Mouse (Mus musculus): ENCODE results near the gene Il16.

The Il16 gene

DNA sequence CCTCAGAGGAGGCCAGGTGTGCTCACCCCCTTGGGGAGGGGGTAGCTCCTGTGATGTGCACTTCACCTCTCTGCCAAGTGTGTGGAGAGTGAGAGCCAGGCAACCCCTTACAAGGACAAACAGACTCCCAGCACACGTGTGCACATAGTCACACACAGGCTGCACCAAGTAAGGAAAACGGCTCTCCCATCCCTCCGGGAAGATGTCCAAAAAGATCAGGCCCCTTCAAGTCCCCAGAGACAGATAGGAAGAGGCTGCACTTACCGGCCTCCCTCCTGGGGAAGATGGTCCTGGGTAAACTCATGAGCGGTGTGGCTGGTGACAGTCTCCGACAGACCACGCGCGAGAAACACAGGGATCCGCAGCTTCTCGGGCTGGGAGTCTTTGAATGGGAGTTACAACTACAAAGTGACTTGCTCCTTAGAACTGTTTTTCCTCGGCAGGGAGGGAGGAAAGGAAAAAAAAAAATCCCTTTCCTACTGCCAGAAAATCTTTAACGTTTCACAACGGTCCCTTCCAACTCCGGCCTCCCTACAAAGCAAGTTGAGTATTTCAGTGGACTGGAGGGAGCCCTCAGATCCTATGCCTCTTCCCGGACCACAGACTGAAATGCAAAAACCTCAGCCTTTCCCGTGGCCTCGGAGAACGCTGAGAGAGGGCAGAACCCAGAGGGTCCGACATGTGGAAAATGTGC is at the start of gene Il16:
Gene Il16 (minus strand): TSS at position 314 of the 694 bp plus-strand sequence.
- DNase-seq = no peak

DNA sequence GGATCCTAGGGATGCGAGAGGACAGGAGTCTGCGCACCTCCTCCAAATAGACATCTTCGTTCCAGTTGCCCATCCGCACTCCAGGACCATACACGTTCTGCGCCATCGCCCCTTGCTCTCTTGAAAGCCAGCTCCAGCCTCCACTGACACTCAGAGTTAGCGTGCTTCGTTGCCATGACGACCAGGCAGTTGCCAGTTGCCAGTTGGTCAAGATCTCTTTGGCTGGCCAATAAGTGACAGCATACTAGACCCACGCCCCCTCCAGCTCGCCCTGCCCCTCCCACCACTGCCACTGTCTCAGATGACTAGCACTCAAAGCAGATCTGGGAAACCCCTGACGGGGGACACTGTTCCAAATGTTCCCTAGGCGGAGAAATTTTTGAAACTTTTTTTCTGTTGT is 49.2 kb upstream of the Il16 start, which contains the start of gene Cfap161:
Gene Cfap161 (minus strand): TSS at position 176 of the 400 bp plus-strand sequence.
- peak; percentile 17 for DNase-seq

DNA sequence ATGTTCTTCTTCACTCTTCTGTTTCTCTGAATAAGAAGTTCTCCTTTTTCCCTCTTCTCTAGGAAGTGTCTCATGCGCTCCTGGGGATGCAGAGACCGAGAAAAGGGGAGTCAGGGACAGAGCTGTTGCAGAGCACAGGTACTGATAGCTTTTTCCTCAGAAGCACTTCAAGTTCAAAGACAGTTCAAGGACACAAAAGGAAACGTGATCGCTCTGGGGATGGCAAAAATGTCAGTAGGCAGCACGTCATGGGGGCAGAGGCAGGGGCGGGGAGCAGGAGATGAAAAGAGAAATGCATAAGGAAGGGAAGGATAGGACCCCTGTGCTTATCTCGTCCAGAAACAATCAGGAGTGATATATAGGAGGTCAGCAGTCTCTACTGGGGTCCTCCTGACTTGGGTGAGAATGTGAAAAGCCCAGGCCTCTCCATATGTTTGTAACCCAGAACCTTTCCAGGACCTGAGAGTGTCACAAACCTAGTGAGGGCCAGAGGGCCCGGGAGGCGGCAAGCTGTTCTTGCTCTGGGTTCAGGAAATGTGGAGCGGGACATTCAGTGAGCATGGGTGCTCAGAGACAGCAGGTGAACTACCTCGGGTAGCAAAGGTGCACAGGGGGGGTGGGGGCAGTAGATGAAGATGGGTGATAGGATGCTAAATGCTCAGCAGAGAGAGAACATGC is 48.6 kb upstream of the Il16 start:
- no peak for DNase-seq

DNA sequence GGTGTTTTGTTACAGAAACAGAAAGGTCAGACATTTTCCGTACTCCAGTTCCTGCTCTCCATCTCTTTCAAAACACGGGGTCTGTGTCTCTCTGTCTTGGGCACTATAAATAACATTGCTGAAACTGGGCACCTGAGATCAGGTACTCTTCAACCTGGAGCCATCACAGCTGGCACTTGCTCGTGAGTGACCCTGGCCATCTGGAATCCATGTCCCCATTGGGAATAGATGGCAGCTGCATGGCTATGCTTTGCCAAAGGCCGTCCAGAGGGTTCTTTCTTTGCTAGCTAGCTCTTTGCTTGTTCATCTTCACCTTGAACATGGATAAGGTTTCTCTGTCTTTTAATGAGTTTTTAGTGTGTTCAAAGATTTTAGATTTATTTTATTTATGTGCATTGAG is 35.4 kb upstream of the Il16 start:
- no peak for DNase-seq

DNA sequence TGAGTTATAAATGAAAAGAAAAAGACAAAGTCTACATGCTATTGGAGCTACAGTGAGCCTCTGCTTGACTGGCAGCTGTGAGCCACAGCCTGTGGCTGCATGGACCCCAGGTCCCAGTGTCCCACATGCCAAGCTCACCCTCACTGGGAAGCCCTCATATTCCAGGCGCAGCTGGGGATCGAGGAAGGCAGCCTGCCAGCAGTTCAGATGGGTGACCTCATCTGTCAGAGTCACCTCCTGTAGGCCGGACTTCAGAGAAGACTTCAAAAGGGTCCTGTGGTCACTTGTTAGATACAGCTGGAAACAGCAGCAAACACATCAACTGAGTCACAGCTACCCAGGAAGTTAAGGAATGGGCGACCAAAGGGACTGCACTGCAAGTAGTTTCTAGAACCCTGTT is 34.5 kb upstream of the Il16 start:
- no peak for DNase-seq

DNA sequence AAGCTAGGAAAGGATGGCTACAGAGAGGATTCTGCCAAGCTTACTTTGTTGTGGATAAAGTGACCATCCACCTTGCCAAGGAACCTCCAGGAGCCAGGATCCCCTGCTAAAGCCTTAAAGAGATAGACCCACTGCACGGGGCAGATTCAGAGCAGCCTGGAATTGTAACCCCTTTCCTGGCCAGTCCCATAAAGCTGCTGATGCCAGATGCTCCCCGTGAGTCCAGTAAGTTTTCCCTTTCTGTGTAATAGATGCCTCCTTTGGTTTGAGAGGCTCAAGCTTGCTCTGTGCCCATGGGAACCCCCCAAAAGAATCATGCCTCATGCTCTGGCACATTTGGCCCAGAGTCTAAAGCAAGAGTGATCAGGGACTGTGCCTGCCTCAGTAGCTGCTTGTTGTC is 33.5 kb upstream of the Il16 start:
- no peak for DNase-seq

DNA sequence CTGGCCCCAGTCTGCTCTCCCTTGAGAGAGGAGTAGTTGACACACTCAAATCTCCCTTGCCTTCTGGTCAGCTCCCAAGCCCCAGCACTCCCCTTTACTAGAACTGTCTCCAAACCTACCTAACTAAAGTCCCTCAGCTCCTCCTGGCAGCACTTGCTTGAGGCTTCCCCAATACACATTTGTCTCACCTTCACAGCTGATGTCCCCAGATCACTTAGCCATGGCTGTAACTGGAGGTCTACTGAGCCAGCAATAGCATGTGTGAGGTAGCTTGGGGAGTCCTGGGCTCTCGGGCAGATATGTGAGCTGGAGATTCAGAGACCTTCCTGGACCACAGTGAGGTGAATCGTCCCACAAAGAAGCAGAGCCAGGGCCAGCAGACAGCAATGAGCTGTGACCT is 33.0 kb upstream of the Il16 start:
- DNase-seq = no peak

DNA sequence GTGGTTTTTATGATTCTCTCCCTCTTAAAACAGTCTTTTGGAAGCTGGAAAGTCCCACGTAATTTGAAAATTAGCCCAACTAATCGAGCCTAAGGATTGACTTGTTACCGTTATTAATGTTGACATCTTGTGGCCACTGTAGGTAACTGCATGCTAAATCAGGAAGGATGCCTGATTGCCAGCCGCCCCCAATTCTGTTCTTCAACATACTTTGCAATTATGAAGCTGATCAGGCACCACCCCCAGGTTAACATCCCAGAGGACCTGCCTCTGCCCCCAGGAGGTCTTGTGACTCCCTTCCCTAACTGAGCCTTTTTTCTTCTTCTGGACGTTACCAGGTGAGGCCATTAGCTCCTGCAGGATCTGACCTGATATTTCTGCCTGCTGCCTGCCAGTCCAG is 29.2 kb upstream of the Il16 start:
- DNase-seq = peak; percentile 17

DNA sequence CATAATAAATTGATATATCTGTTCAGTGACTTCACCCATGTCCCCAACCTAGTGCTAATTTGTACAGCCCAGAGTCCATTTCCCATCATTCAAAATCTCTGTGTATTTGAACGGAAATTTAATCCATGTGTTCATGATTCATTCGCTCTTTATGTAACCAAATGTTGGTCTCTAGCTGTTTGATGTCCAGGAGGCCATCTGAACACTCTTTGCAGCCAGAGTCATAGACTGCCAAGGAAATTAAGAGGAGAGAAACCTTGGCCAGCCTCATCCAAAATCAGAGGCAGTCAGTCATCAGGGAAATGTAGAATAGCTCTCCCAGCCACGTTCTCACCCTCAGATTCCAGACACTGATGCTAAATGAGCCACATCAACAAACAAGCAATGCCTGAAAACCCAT is 18.1 kb upstream of the Il16 start:
- DNase-seq = no peak

DNA sequence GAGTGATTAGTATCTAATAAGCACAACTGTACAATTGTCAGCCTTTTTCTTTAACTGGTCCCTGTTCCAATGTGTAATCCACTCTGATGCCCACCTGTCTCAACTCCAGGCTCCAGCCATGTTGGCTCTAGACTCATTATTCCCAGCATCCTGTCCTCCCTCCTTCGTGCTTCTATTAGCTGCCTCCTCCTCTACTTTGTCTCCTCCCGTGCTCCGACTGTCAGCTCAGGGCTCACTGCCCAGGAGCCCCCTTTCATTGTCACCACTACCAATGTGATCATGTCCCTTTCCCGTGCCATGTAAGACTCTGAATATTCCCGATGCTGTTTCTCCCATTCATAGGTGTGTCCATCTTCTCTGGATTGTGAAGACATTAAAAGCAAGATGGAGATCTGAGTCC is 16.8 kb upstream of the Il16 start:
- DNase-seq = no peak

DNA sequence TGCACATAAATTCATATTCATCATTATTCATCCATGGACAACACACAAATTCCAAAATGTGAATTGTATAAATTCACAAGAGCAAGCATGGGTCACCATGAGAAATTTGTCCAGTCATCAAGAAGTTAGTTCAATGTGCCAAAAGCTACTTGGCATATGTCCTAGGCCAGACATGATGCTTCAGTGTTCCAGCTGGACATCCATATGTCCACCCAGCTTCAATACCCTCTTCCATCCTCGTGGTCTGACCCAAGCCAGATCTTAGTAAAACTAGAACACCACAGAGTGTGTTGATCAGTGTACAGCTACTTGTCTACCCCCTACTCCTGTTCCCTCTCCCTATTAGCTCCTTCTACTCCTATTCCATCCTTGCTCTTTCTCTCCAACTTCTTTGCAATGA is 5.5 kb upstream of the Il16 start:
- no peak for DNase-seq

DNA sequence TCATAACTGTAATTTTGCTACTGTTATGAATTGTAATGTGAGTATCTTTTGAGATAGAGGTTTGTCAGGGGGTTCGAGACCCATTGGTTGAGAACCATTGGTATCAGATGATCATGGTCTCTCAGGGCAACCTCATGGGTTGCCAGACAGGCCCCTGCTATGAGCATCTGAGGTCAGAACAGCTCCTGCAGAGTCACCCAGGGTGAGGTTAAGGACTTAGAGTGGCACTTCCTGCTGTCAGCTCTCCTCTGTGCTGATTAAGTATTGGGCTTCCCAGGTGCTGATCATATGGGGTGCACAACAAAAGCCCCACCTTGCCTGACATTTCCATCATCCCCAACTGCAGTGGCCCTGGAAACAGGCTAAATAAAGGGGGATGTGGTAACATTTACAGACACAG is 2.9 kb upstream of the Il16 start:
- DNase-seq = no peak

DNA sequence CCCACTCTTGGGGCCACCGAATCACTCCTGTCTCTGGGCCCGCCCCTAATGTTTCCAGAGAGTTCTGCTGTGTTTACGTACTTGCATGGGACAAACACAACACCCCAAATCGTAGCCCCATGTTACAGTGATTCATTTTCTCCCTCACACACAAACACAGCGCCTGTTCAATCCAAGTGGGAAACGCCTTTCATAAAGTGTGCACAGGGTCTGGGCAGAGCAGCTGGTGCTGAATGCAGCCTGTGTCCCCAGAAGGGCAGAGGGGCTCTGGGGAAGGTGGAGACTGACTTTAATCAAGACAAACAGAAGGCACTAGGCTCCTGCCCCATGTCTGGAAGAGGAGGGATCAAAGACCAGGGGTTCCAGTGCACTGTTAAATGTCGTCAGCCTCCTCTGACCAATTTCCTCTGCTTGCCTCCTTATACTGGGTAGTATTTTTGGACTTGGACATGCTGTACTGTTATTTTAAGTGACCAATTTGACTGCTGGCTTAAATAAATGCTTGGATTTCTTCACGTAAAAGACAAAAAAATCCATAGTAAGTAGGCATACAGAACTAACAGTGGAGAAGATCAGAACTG is 671 bp upstream of the Il16 start:
- DNase-seq = no peak

DNA sequence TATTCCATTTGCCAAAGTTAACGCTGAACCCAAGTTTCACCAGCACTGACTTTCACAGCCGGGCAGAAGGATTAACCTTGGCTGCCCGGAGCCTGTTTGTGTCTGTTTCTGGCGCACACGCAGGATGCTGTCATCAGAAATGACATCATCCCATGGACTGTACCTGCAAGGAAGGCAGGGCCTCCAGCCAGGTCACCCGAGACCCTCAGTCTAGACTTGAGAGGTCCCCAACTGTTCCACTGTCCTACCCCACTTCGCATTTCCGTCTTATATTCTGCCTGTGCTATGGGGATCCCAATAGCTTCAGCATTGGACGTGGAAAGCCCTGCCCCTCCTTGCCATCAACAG is 487 bp downstream of the Il16 start:
- no peak for DNase-seq

DNA sequence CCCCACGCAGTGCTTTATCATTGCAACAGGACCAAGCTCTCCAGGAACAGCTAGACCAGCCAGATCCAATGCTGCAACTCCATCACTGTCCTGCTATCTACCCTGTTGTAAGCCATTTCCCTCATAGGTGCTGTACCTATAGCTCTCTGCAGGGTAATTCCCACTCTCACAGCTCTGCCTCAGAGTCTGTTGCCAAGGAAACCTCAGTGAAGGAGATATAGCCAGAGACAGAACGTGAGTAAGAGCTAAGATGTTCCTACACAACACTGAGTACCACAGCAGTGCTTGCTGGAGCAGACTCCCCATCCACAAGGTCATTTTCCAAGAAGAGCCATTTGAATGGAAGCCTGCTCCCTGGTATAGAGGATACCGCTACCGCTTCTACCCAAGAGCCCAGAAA is 1.3 kb downstream of the Il16 start:
- no peak for DNase-seq

DNA sequence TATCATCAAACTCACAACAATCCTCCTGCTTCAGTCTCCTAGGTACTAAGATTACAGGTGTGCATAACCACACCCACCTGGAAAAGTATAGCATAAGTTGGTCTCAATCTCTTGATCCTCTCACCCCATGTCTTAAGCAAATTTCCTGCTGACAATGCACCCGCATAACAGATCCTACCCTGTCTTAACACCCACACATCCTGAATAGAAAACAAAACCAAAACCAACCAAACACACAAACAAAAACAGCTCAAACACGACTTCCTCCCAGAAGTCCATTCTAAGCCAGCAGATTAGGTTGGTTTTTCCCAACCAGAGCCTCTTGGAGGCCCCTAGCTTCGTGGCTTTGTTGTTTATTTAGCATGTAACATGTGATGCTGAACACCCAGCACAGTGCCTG is 2.8 kb downstream of the Il16 start:
- DNase-seq = no peak

DNA sequence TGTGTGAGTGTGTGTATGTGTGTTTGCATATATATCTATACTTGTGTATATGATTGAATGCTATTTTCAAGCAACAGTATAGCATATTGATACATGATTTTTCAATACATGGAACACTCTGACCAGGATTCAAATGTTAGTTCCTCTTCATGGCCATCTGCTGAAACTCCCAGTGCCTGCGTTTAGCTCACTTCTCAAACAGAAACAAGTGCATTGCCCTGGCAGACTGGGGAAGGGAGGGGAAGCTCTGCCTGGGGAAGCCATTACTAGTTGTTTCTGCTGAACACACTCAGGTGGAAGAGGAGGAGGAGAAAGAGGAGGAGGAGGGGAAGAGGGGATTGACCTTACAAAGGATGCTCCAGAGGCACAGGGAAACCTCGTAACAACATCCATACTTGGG is 3.5 kb downstream of the Il16 start:
- no peak for DNase-seq

DNA sequence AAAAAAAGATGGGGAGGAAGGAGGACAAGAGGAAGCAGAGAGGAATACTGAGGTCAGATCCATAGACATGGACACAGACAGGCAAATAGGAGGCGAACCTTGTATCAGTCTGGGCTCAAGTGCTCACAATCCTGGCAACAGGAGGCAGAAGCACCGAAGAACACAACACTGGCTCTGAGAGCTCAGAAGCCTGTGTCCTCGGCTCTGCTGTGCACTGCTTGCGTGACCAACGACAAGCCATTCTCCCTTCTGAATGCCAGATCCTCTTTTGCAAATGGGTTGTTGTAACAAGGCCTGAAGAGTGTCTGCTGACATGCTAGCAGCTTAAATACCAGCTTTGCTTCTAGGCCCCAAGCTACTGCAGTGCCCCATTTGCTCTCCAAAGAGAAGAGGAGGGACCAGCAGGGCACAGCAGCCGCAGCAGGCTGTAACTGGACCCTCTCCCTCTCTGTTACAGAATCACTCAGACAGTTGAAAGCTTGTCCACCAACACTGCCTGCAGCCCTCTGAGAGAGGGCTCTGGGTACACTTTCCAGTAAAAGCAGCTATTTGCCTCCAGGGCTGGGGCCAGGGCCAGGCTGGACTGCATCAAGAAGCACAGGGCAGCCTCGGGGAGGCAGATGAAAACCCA is 5.7 kb downstream of the Il16 start:
- DNase-seq = no peak

DNA sequence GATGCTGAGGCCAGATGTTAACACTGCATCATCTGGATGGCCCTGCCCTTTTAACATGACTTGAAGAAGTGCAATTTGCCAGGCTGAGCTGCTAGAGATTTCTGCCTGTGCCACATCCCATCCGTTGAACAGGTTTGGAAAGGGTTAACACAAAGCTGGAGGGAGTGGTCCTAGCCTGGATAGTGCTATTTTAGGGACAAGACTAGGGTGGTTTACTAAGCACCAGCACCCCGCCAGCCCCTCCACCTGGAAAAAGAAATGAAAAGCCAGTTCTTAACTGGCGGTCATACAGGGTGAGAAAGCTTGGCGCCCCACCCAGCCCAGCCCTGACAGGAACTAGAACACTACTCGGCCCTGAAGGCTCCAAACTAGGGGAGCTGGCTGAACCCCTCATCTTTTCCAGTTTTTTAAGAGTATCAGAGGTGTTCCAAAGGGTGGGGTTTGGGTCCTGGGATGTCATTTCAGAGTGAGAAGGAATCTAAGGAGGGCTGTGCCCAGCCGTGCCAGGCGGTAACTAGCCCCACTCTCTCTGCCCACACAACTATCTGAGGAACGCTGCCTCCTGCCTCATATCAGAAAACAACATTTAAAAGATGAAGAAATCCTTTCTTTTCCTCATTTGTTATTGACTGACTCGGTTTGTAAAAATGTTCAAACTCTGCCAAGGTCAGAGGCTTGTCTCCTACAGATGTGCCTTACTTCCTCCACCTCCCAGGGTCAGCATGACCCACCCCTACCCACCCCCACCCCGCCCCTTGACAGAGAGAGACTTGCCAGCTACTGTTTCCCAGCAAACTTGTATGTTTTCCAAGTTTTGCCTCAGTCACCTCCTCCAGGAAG is 6.7 kb downstream of the Il16 start:
- no peak for DNase-seq

DNA sequence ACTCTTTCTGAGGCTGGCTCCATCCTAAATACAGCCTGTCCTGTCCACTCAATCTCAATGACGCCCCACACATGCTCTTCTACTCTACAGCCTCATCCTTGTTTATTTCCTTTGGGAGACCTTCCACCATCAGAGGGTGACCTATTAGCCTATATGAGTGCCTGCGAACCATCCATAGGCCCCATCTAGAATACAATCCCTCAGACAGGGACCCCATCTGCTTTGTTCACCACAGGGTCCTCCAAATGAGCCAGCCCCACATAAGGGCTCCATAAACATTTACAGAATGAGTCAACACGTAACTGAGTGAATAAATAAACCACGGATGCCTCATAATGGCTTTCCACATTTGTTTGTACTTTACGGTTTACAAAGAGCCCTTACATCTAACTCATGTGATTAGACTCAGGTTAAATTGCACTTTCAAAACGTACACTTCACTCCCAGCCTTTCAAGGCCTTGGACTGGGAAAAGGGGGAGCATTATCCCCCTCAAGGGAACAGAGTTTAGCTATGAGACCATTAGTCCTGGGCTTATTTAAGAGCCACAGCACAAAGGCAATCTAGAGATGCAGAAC is 7.5 kb downstream of the Il16 start:
- DNase-seq = no peak

DNA sequence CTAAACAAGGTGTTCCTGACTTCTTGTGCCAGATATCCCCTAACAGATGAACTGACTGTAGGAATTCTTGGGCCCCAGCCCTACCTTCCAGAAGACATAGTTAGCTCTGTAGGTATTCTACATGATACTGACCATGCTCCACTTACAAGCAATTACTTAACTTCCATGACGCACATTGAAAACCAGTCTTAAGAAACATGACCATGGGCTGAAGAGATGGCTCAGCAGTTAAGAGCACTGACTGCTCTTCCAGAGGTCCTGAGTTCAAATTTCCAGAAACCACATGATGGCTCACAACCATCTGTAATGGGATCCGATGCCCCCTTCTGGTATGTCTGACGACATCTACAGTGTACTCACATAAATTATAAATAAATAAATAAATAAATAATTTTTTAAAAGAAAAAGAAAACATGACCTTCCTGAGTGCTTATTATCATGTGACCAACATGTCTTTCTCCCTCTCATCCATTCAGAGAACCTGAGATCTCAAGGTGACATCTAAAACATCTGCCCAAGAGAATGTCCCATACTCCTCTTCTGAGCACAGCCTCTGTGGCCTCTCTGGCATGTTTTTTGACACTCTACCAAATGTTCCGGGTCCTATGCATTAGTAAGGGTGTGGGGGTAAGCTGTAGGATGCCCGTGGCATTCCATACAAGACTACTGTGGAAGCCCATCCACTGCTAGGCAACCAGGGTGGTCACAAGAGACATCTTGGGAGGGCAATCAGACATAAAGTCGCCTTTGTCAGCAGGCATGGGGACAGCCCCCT is 9.0 kb downstream of the Il16 start:
- DNase-seq = no peak

Data from kidney, adult 9 months (tissue).